In genomic region chr3:22167856-22168255, GRCm38 (mm10) we compare ENCODE assay signal across 21 mouse cellular contexts.
"Had no signal": no experiment of that assay in that cellular context is flagged by ENCODE, and none has a peak within 500 bp of the region (broad histone marks: within the 10 kb centered on the region; RNA-seq: fewer than 3 reads in every experiment).

No protein-coding gene starts in this region.

- H3K27ac ChIP-seq: lung, embryonic 15.5 days; macrophage; midbrain, embryonic 13.5 days; neural tube, embryonic 13.5 days; neural tube, embryonic 15.5 days had no signal

- H3K9me3 ChIP-seq: lung, embryonic 15.5 days; midbrain, embryonic 13.5 days; neural tube, embryonic 13.5 days; neural tube, embryonic 15.5 days had no signal

- H3K4me1 ChIP-seq: neural tube, embryonic 15.5 days had no signal

- H3K9ac ChIP-seq: liver, postnatal 0 days; lung, embryonic 15.5 days; midbrain, embryonic 13.5 days; neural tube, embryonic 13.5 days; neural tube, embryonic 15.5 days had no signal

- H3K36me3 ChIP-seq: lung, embryonic 15.5 days; midbrain, embryonic 13.5 days; neural tube, embryonic 13.5 days; neural tube, embryonic 15.5 days had no signal

- H3K4me3 ChIP-seq: lung, embryonic 15.5 days; midbrain, embryonic 13.5 days; myocyte; neural tube, embryonic 13.5 days; neural tube, embryonic 15.5 days had no signal

- H3K27me3 ChIP-seq: lung, embryonic 15.5 days; midbrain, embryonic 13.5 days; neural tube, embryonic 13.5 days; neural tube, embryonic 15.5 days had no signal

- DNase-seq: liver, postnatal 0 days; lung, adult 2 months; lung, postnatal 14 days; lung, postnatal 36 days; retina, postnatal 1 day; right cerebral cortex, adult 18-20 months; right cerebral cortex, postnatal 25 days; right cerebral cortex, postnatal 4 days; spleen, adult 18-20 months; thymus, adult 18-20 months; thymus, postnatal 14 days; thymus, postnatal 36 days had no signal

- H3K4me2 ChIP-seq: lung, embryonic 15.5 days; midbrain, embryonic 11.5 days; midbrain, embryonic 13.5 days; neural tube, embryonic 13.5 days; neural tube, embryonic 15.5 days had no signal

- ATAC-seq: lung, postnatal 0 days; midbrain, embryonic 13.5 days; midbrain, embryonic 16.5 days had no signal
